Mouse (Mus musculus): ENCODE data around the gene Ugt1a5. TPM values are rescaled to one million over a fixed set of nuclear protein-coding genes. Genes with fewer than 3 reads are reported as not detected.
"Not testable (repeated sequence)": the region's sequence is repeated elsewhere in the genome, so short reads cannot be mapped to it uniquely, and the experiment has no call there.

Ugt1a5 gene
- polyA plus RNA-seq, 1 experiment from 2014 or later: not detected

GRCm38 (mm10) chr1:88135229-88135904 lies 30.4 kb upstream of the Ugt1a5 start:
- ATAC-seq (replicated peaks; ENCODE audit: insufficient number of reproducible peaks, low FRiP score, low TSS enrichment); H3K27ac ChIP-seq (ENCODE audit: low read depth, low read length); H3K4me1 ChIP-seq (ENCODE audit: control insufficient read depth, insufficient read depth, low read length); H3K27me3 ChIP-seq (ENCODE audit: control insufficient read depth, insufficient read depth, low read length); H3K4me2 ChIP-seq; H3K9ac ChIP-seq (ENCODE audit: low read depth, low read length); H3K4me3 ChIP-seq (ENCODE audit: low read depth, low read length); H3K9me3 ChIP-seq (replicated peaks; ENCODE audit: control insufficient read depth, low read length); H3K36me3 ChIP-seq (ENCODE audit: control insufficient read depth, insufficient read depth, low read length): not testable (repeated sequence)
- WGBS (ENCODE audit: insufficient replicate concordance): 91% methylated on average over 5 of the region's 6 CpGs

GRCm38 (mm10) chr1:88136646-88137045 lies 29.2 kb upstream of the Ugt1a5 start:
- H3K27ac ChIP-seq (ENCODE audit: low read depth, low read length): no peak overlapping the region
- no peaks in the 10 kb centered on the region for H3K36me3 ChIP-seq (ENCODE audit: control insufficient read depth, insufficient read depth, low read length)
- 71% methylated on average over 2 of the region's 2 CpGs for WGBS (ENCODE audit: insufficient replicate concordance)
- H3K4me2 ChIP-seq: no peak overlapping the region
- no peak for ATAC-seq (replicated peaks; ENCODE audit: insufficient number of reproducible peaks, low FRiP score, low TSS enrichment)
- H3K27me3 ChIP-seq (ENCODE audit: control insufficient read depth, insufficient read depth, low read length): no peaks in the 10 kb centered on the region
- H3K9me3 ChIP-seq (replicated peaks; ENCODE audit: control insufficient read depth, low read length): no peaks in the 10 kb centered on the region
- H3K4me3 ChIP-seq (ENCODE audit: low read depth, low read length): no peak overlapping the region
- no peaks in the 10 kb centered on the region for H3K4me1 ChIP-seq (ENCODE audit: control insufficient read depth, insufficient read depth, low read length)
- no peak overlapping the region for H3K9ac ChIP-seq (ENCODE audit: low read depth, low read length)

- WGBS (ENCODE audit: insufficient replicate concordance): 75% methylated on average over 3 of the region's 3 CpGs
These were observed 28.5 kb upstream of the Ugt1a5 start for GRCm38 (mm10) chr1:88137264-88137663.

GRCm38 (mm10) chr1:88138145-88138544 lies 27.7 kb upstream of the Ugt1a5 start:
- no peak overlapping the region for H3K9ac ChIP-seq (ENCODE audit: low read depth, low read length)
- no peak overlapping the region for H3K4me3 ChIP-seq (ENCODE audit: low read depth, low read length)
- no peaks in the 10 kb centered on the region for H3K9me3 ChIP-seq (replicated peaks; ENCODE audit: control insufficient read depth, low read length)
- H3K4me2 ChIP-seq: no peak overlapping the region
- no peak overlapping the region for H3K27ac ChIP-seq (ENCODE audit: low read depth, low read length)
- H3K4me1 ChIP-seq (ENCODE audit: control insufficient read depth, insufficient read depth, low read length): no peaks in the 10 kb centered on the region
- no peaks in the 10 kb centered on the region for H3K27me3 ChIP-seq (ENCODE audit: control insufficient read depth, insufficient read depth, low read length)
- 97% methylated on average over 1 of the region's 1 CpGs for WGBS (ENCODE audit: insufficient replicate concordance)
- no peak for ATAC-seq (replicated peaks; ENCODE audit: insufficient number of reproducible peaks, low FRiP score, low TSS enrichment)
- no peaks in the 10 kb centered on the region for H3K36me3 ChIP-seq (ENCODE audit: control insufficient read depth, insufficient read depth, low read length)

More at GRCm38 (mm10) chr1:88137264-88137663, 28.5 kb upstream of the Ugt1a5 start:
- no peak for ATAC-seq (replicated peaks; ENCODE audit: insufficient number of reproducible peaks, low FRiP score, low TSS enrichment)
- Histone ChIP-seq H3K27me3 (ENCODE audit: control insufficient read depth, insufficient read depth, low read length) (no peaks in the 10 kb centered on the region), H3K27ac (ENCODE audit: low read depth, low read length) (no peak overlapping the region), H3K4me3 (ENCODE audit: low read depth, low read length) (no peak overlapping the region), H3K9me3 (replicated peaks; ENCODE audit: control insufficient read depth, low read length) (no peaks in the 10 kb centered on the region), H3K4me2 (no peak overlapping the region), H3K36me3 (ENCODE audit: control insufficient read depth, insufficient read depth, low read length) (no peaks in the 10 kb centered on the region), H3K9ac (ENCODE audit: low read depth, low read length) (no peak overlapping the region), H3K4me1 (ENCODE audit: control insufficient read depth, insufficient read depth, low read length) (no peaks in the 10 kb centered on the region)

- not testable (repeated sequence) for H3K36me3 ChIP-seq (ENCODE audit: control insufficient read depth, insufficient read depth, low read length); H3K9me3 ChIP-seq (replicated peaks; ENCODE audit: control insufficient read depth, low read length); H3K4me2 ChIP-seq; H3K27me3 ChIP-seq (ENCODE audit: control insufficient read depth, insufficient read depth, low read length); H3K9ac ChIP-seq (ENCODE audit: low read depth, low read length); H3K27ac ChIP-seq (ENCODE audit: low read depth, low read length); H3K4me3 ChIP-seq (ENCODE audit: low read depth, low read length); H3K4me1 ChIP-seq (ENCODE audit: control insufficient read depth, insufficient read depth, low read length)
- ATAC-seq (replicated peaks; ENCODE audit: insufficient number of reproducible peaks, low FRiP score, low TSS enrichment): peak; percentile 77
- 56% methylated on average over 1 of the region's 1 CpGs for WGBS (ENCODE audit: insufficient replicate concordance)
These were observed 25.3 kb upstream of the Ugt1a5 start for GRCm38 (mm10) chr1:88140492-88140891.

DNA sequence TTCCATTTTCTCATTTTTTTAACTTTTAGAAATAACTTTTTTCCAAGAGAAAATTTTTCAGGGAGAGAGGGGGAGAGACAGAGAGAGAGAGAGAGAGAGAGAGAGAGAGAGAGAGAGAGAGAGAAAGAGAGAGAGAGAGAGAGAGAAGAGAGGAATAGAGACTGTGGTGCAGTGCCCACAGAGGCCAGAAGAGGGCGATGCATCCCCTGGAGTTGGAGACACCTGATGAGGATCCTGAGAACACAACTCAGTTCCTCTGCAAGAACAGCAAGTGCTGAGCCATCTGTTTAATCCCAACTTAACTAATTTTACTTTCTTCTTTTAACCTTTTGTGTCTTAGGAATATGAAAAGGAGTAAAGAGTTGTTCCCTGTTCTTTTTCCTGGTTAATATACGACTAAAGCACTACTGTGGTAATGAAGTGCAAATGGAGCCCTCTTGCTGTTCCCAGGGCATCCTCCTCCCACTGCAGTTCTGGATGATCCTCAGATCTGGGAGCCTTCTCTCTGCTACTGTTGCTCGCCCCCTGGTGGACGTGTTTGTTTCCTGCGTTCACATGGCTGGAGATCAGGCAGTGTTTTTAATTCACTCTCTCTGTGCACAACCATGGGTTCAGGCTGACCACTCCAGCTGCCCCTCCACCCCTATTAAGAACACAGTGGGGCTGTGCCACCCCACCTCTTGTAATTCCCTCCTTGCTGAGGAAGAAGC lies 21.7 kb upstream of the Ugt1a5 start:
- not testable (repeated sequence) for H3K9me3 ChIP-seq (replicated peaks; ENCODE audit: control insufficient read depth, low read length); ATAC-seq (replicated peaks; ENCODE audit: insufficient number of reproducible peaks, low FRiP score, low TSS enrichment); H3K27me3 ChIP-seq (ENCODE audit: control insufficient read depth, insufficient read depth, low read length); H3K27ac ChIP-seq (ENCODE audit: low read depth, low read length); H3K36me3 ChIP-seq (ENCODE audit: control insufficient read depth, insufficient read depth, low read length); H3K4me1 ChIP-seq (ENCODE audit: control insufficient read depth, insufficient read depth, low read length); H3K4me3 ChIP-seq (ENCODE audit: low read depth, low read length); H3K4me2 ChIP-seq; H3K9ac ChIP-seq (ENCODE audit: low read depth, low read length)
- WGBS (ENCODE audit: insufficient replicate concordance): 4% methylated on average over 4 of the region's 5 CpGs

DNA sequence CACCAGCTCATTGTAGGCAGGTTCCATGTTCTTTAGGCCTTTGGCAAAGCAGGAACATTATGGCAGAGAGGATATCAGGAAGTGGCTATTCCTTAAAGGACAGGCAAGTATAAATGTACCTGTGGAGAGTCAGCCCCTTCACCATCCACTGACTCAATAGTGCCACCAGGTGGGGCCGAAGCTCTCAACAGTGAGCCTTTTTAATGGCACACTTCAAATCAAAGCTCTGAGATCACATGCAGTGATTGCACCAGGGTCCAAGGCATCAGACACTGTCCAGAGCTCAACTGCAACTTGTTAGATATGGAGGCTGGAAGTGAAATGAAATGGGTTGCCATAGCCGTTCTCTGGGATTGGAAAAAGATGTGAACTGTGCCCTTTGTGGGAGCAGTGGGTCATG lies 20.5 kb upstream of the Ugt1a5 start:
- not testable (repeated sequence) for H3K9me3 ChIP-seq (replicated peaks; ENCODE audit: control insufficient read depth, low read length); H3K27ac ChIP-seq (ENCODE audit: low read depth, low read length); ATAC-seq (replicated peaks; ENCODE audit: insufficient number of reproducible peaks, low FRiP score, low TSS enrichment); H3K9ac ChIP-seq (ENCODE audit: low read depth, low read length); H3K4me2 ChIP-seq; H3K4me1 ChIP-seq (ENCODE audit: control insufficient read depth, insufficient read depth, low read length); H3K27me3 ChIP-seq (ENCODE audit: control insufficient read depth, insufficient read depth, low read length); H3K36me3 ChIP-seq (ENCODE audit: control insufficient read depth, insufficient read depth, low read length); H3K4me3 ChIP-seq (ENCODE audit: low read depth, low read length)
- WGBS (ENCODE audit: insufficient replicate concordance): 61% methylated on average over 2 of the region's 2 CpGs

DNA sequence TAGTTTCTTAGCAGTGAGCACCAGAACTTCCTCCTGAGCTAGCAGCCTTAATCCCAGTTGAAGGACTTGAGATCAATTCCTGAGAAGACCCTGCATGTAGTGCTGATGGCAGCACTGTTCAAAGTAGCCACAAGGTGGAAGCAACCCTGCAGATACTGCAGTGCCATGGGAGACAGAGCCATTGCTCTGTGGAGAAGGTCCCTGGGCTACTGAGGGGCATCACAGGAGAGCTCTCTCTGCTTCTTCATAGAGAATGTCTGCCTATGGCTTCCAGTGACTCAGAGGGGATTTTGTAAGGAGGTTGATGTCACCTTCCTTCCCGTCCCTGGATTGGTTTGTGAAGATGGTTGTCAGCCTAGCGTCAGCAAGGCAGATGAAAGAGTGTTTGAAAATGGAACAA lies 15.7 kb upstream of the Ugt1a5 start:
- not testable (repeated sequence) for H3K9ac ChIP-seq (ENCODE audit: low read depth, low read length); H3K27me3 ChIP-seq (ENCODE audit: control insufficient read depth, insufficient read depth, low read length); H3K4me2 ChIP-seq; H3K27ac ChIP-seq (ENCODE audit: low read depth, low read length); H3K4me1 ChIP-seq (ENCODE audit: control insufficient read depth, insufficient read depth, low read length); H3K9me3 ChIP-seq (replicated peaks; ENCODE audit: control insufficient read depth, low read length); H3K36me3 ChIP-seq (ENCODE audit: control insufficient read depth, insufficient read depth, low read length); ATAC-seq (replicated peaks; ENCODE audit: insufficient number of reproducible peaks, low FRiP score, low TSS enrichment); H3K4me3 ChIP-seq (ENCODE audit: low read depth, low read length)
- 62% methylated on average over 2 of the region's 2 CpGs for WGBS (ENCODE audit: insufficient replicate concordance)

GRCm38 (mm10) chr1:88158430-88158829 lies 7.4 kb upstream of the Ugt1a5 start:
- 81% methylated on average over 2 of the region's 2 CpGs for WGBS (ENCODE audit: insufficient replicate concordance)
- Histone ChIP-seq H3K9ac (ENCODE audit: low read depth, low read length) (no peak overlapping the region), H3K27ac (ENCODE audit: low read depth, low read length) (no peak overlapping the region), H3K4me3 (ENCODE audit: low read depth, low read length) (no peak overlapping the region), H3K4me1 (ENCODE audit: control insufficient read depth, insufficient read depth, low read length) (no peaks in the 10 kb centered on the region), H3K36me3 (ENCODE audit: control insufficient read depth, insufficient read depth, low read length) (no peaks in the 10 kb centered on the region), H3K4me2 (no peak overlapping the region), H3K9me3 (replicated peaks; ENCODE audit: control insufficient read depth, low read length) (no peaks in the 10 kb centered on the region), H3K27me3 (ENCODE audit: control insufficient read depth, insufficient read depth, low read length) (no peaks in the 10 kb centered on the region)
- no peak for ATAC-seq (replicated peaks; ENCODE audit: insufficient number of reproducible peaks, low FRiP score, low TSS enrichment)

Measured in heart, embryonic 11.5 days (tissue).